In genomic region chr13:79555572-79556280, GRCm38 (mm10) we compare ENCODE assay signal across 25 mouse cellular contexts.
DNase-seq lines count a peak whose midpoint lies in the region; ATAC-seq lines count a peak whose summit lies in the region.
"Had no signal": no experiment of that assay in that cellular context is flagged by ENCODE, and none has a peak within 500 bp of the region (broad histone marks: within the 10 kb centered on the region; RNA-seq: fewer than 3 reads in every experiment).

No protein-coding gene starts in this region.

- peak; percentile 83; the same call in 1 of the 2 replicates for ATAC-seq in intestine, embryonic 14.5 days (replicated peaks; ENCODE audit: low FRiP score, low TSS enrichment, low read depth)
- ATAC-seq in intestine, embryonic 16.5 days = peak; percentile 86
- peak; percentile 89 for ATAC-seq in stomach, embryonic 14.5 days (ENCODE audit: insufficient number of reproducible peaks, insufficient read depth, low FRiP score, low read depth)
- ATAC-seq in stomach, embryonic 16.5 days (ENCODE audit: insufficient read depth, low FRiP score) = peak; percentile 88
- no peak for ATAC-seq in midbrain, embryonic 13.5 days
- no peak for ATAC-seq in hindbrain, embryonic 11.5 days (ENCODE audit: low FRiP score)
- ATAC-seq: activated CD4-positive, CD25-positive, alpha-beta regulatory T cell, adult 4 months; CD4-positive, CD25-positive, alpha-beta regulatory T cell, adult 4 months; forebrain, embryonic 13.5 days; Patski had no signal

- 78% methylated on average over 3 of the region's 3 CpGs for WGBS in intestine, embryonic 14.5 days
- 70% methylated on average over 3 of the region's 3 CpGs for WGBS in intestine, embryonic 16.5 days
- 64% methylated on average over 3 of the region's 3 CpGs for WGBS in stomach, embryonic 14.5 days
- 59% methylated on average over 3 of the region's 3 CpGs for WGBS in stomach, embryonic 16.5 days
- WGBS in midbrain, embryonic 13.5 days = 87% methylated on average over 3 of the region's 3 CpGs
- 89% methylated on average over 3 of the region's 3 CpGs for WGBS in hindbrain, embryonic 11.5 days

- H3K4me2 ChIP-seq in intestine, embryonic 14.5 days (ENCODE audit: low read length) = no peak overlapping the region
- H3K4me2 ChIP-seq in intestine, embryonic 16.5 days (ENCODE audit: low read depth, low read length) = no peak overlapping the region
- H3K4me2 ChIP-seq in stomach, embryonic 14.5 days (replicated peaks; ENCODE audit: low read depth, low read length) = no peak overlapping the region
- H3K4me2 ChIP-seq in stomach, embryonic 16.5 days (ENCODE audit: low read depth, low read length) = no peak overlapping the region
- no peak overlapping the region for H3K4me2 ChIP-seq in midbrain, embryonic 13.5 days (replicated peaks)
- H3K4me2 ChIP-seq in hindbrain, embryonic 11.5 days (replicated peaks; ENCODE audit: low read depth, low read length) = no peak overlapping the region
- H3K4me2 ChIP-seq: embryonic facial prominence, embryonic 12.5 days; forebrain, embryonic 13.5 days had no signal

- H3K36me3 ChIP-seq in intestine, embryonic 14.5 days (ENCODE audit: control insufficient read depth, insufficient read depth, low read length) = no peaks in the 10 kb centered on the region
- H3K36me3 ChIP-seq in intestine, embryonic 16.5 days (ENCODE audit: control insufficient read depth, insufficient read depth, low read length) = no peaks in the 10 kb centered on the region
- H3K36me3 ChIP-seq in stomach, embryonic 14.5 days (ENCODE audit: control insufficient read depth, insufficient read depth, low read length) = no peaks in the 10 kb centered on the region
- no peaks in the 10 kb centered on the region for H3K36me3 ChIP-seq in stomach, embryonic 16.5 days (ENCODE audit: control insufficient read depth, insufficient read depth, low read length)
- no peaks in the 10 kb centered on the region for H3K36me3 ChIP-seq in midbrain, embryonic 13.5 days
- H3K36me3 ChIP-seq in hindbrain, embryonic 11.5 days (ENCODE audit: control insufficient read depth, insufficient read depth, low read length) = no peaks in the 10 kb centered on the region
- H3K36me3 ChIP-seq: embryonic facial prominence, embryonic 10.5 days; embryonic facial prominence, embryonic 12.5 days; G1E had no signal

- no peak for DNase-seq in intestine, embryonic 14.5 days (ENCODE audit: low spot score)
- no peak for DNase-seq in heart, adult 18-20 months
- no peak for DNase-seq in spleen, adult 18-20 months
- DNase-seq in hindbrain, embryonic 11.5 days (ENCODE audit: low spot score) = no peak
- DNase-seq: adrenal gland, adult 8-10 months; adrenal gland, postnatal 14 days; adrenal gland, postnatal 36 days; B cell, adult 2 months; cerebellum, adult 11-12 months; cerebellum, adult 2 months; cerebellum, adult 9-10 months; cerebellum, postnatal 10 days; cerebellum, postnatal 25 days had no signal

- no peaks in the 10 kb centered on the region for H3K27me3 ChIP-seq in intestine, embryonic 14.5 days (replicated peaks; ENCODE audit: control insufficient read depth, insufficient read depth, low read length)
- H3K27me3 ChIP-seq in intestine, embryonic 16.5 days (replicated peaks; ENCODE audit: control insufficient read depth, insufficient read depth, low read length) = no peaks in the 10 kb centered on the region
- no peaks in the 10 kb centered on the region for H3K27me3 ChIP-seq in stomach, embryonic 14.5 days (ENCODE audit: control insufficient read depth, insufficient read depth, low read length)
- no peaks in the 10 kb centered on the region for H3K27me3 ChIP-seq in stomach, embryonic 16.5 days (ENCODE audit: control insufficient read depth, insufficient read depth, low read length)
- no peaks in the 10 kb centered on the region for H3K27me3 ChIP-seq in midbrain, embryonic 13.5 days
- no peaks in the 10 kb centered on the region for H3K27me3 ChIP-seq in hindbrain, embryonic 11.5 days (ENCODE audit: control insufficient read depth, insufficient read depth, low read length)
- H3K27me3 ChIP-seq: CH12.LX; embryonic facial prominence, embryonic 12.5 days; forebrain, embryonic 13.5 days; Patski had no signal

- no peaks in the 10 kb centered on the region for H3K9me3 ChIP-seq in intestine, embryonic 14.5 days (ENCODE audit: control insufficient read depth, low read length)
- no peaks in the 10 kb centered on the region for H3K9me3 ChIP-seq in intestine, embryonic 16.5 days (ENCODE audit: control insufficient read depth, low read length)
- no peaks in the 10 kb centered on the region for H3K9me3 ChIP-seq in stomach, embryonic 14.5 days (ENCODE audit: control insufficient read depth, low read depth, low read length)
- no peaks in the 10 kb centered on the region for H3K9me3 ChIP-seq in stomach, embryonic 16.5 days (replicated peaks; ENCODE audit: control insufficient read depth, low read length)
- no peaks in the 10 kb centered on the region for H3K9me3 ChIP-seq in midbrain, embryonic 13.5 days
- H3K9me3 ChIP-seq in hindbrain, embryonic 11.5 days (ENCODE audit: control insufficient read depth, low read length) = no peaks in the 10 kb centered on the region
- H3K9me3 ChIP-seq: embryonic facial prominence, embryonic 12.5 days; forebrain, embryonic 13.5 days had no signal

- no peak overlapping the region for H3K27ac ChIP-seq in intestine, embryonic 14.5 days (ENCODE audit: low read depth)
- no peak overlapping the region for H3K27ac ChIP-seq in intestine, embryonic 16.5 days (ENCODE audit: low read length)
- H3K27ac ChIP-seq in stomach, embryonic 14.5 days (ENCODE audit: low read length) = no peak overlapping the region
- no peak overlapping the region for H3K27ac ChIP-seq in stomach, embryonic 16.5 days (ENCODE audit: low read length)
- H3K27ac ChIP-seq in midbrain, embryonic 13.5 days = no peak overlapping the region
- H3K27ac ChIP-seq in hindbrain, embryonic 11.5 days (ENCODE audit: low read depth, low read length) = no peak overlapping the region
- H3K27ac ChIP-seq: embryonic facial prominence, embryonic 10.5 days; embryonic facial prominence, embryonic 12.5 days; forebrain, embryonic 13.5 days had no signal

- H3K4me3 ChIP-seq in intestine, embryonic 14.5 days (ENCODE audit: low read depth, low read length) = no peak overlapping the region
- H3K4me3 ChIP-seq in intestine, embryonic 16.5 days (ENCODE audit: low read length) = no peak overlapping the region
- H3K4me3 ChIP-seq in stomach, embryonic 14.5 days (ENCODE audit: low read depth, low read length) = no peak overlapping the region
- H3K4me3 ChIP-seq in stomach, embryonic 16.5 days (replicated peaks; ENCODE audit: low read length) = no peak overlapping the region
- no peak overlapping the region for H3K4me3 ChIP-seq in midbrain, embryonic 13.5 days (replicated peaks)
- no peak overlapping the region for H3K4me3 ChIP-seq in hindbrain, embryonic 11.5 days (ENCODE audit: low read depth, low read length)
- H3K4me3 ChIP-seq: embryonic facial prominence, embryonic 10.5 days; embryonic facial prominence, embryonic 12.5 days; forebrain, embryonic 13.5 days had no signal

- H3K9ac ChIP-seq in intestine, embryonic 14.5 days (ENCODE audit: low read length) = no peak overlapping the region
- no peak overlapping the region for H3K9ac ChIP-seq in intestine, embryonic 16.5 days (ENCODE audit: low read depth, low read length)
- no peak overlapping the region for H3K9ac ChIP-seq in stomach, embryonic 14.5 days (replicated peaks; ENCODE audit: low read depth, low read length)
- H3K9ac ChIP-seq in stomach, embryonic 16.5 days (ENCODE audit: low read length) = no peak overlapping the region
- no peak overlapping the region for H3K9ac ChIP-seq in midbrain, embryonic 13.5 days (replicated peaks)
- no peak overlapping the region for H3K9ac ChIP-seq in hindbrain, embryonic 11.5 days (ENCODE audit: low read depth, low read length)
- H3K9ac ChIP-seq: embryonic facial prominence, embryonic 12.5 days; forebrain, embryonic 13.5 days had no signal

- no peaks in the 10 kb centered on the region for H3K4me1 ChIP-seq in intestine, embryonic 14.5 days (replicated peaks; ENCODE audit: control insufficient read depth, insufficient read depth, low read length)
- H3K4me1 ChIP-seq in intestine, embryonic 16.5 days (ENCODE audit: control insufficient read depth, insufficient read depth, low read length) = no peaks in the 10 kb centered on the region
- H3K4me1 ChIP-seq in stomach, embryonic 14.5 days (ENCODE audit: control insufficient read depth, insufficient read depth, low read length) = no peaks in the 10 kb centered on the region
- no peaks in the 10 kb centered on the region for H3K4me1 ChIP-seq in stomach, embryonic 16.5 days (ENCODE audit: control insufficient read depth, insufficient read depth, low read length)
- H3K4me1 ChIP-seq in midbrain, embryonic 13.5 days (replicated peaks) = no peaks in the 10 kb centered on the region
- H3K4me1 ChIP-seq in hindbrain, embryonic 11.5 days (replicated peaks; ENCODE audit: control insufficient read depth, insufficient read depth, low read length) = no peaks in the 10 kb centered on the region
- H3K4me1 ChIP-seq: embryonic facial prominence, embryonic 12.5 days had no signal

Comparison
In these comparisons a context has a peak if more than half of its experiments do, and no peak if none do; other contexts are left out.
1. ATAC-seq: peak in intestine, embryonic 14.5 days (single experiment), intestine, embryonic 16.5 days (single experiment), stomach, embryonic 14.5 days (single experiment) and stomach, embryonic 16.5 days (single experiment); none in midbrain, embryonic 13.5 days (single experiment) and hindbrain, embryonic 11.5 days (single experiment).